ENCODE assay signal across 24 mouse cellular contexts in genomic region chr4:133527788-133528187, GRCm38 (mm10). TPM values are rescaled to one million over a fixed set of nuclear protein-coding genes. Genes with fewer than 3 reads are reported as not detected.
"Had no signal": no experiment of that assay in that cellular context is flagged by ENCODE, and none has a peak within 500 bp of the region (broad histone marks: within the 10 kb centered on the region; RNA-seq: fewer than 3 reads in every experiment).

No protein-coding gene starts in this region.

- H3K4me2 ChIP-seq: kidney, embryonic 15.5 days; limb, embryonic 13.5 days; liver, embryonic 12.5 days; liver, embryonic 15.5 days; lung, embryonic 15.5 days; midbrain, embryonic 12.5 days had no signal

- H3K27ac ChIP-seq: kidney, embryonic 15.5 days; layer of hippocampus, adult 2 months; limb, embryonic 10.5 days; limb, embryonic 13.5 days; liver, embryonic 12.5 days; liver, embryonic 15.5 days; lung, embryonic 15.5 days; midbrain, embryonic 12.5 days had no signal

- H3K9ac ChIP-seq: kidney, embryonic 15.5 days; limb, embryonic 13.5 days; liver, embryonic 12.5 days; liver, embryonic 15.5 days; lung, embryonic 15.5 days; midbrain, embryonic 12.5 days had no signal

- H3K4me1 ChIP-seq: kidney, embryonic 15.5 days; limb, embryonic 13.5 days; lung, embryonic 15.5 days; megakaryocyte, embryonic 14.5 days; midbrain, embryonic 12.5 days had no signal

- DNase-seq: kidney, adult 11 months; kidney, adult 8-10 months; kidney, postnatal 25 days; liver; lung, adult 18-20 months; lung, postnatal 10 days; lung, postnatal 36 days; thymus, adult 2 months; thymus, postnatal 14 days; thymus, postnatal 4 days had no signal

- H3K9me3 ChIP-seq: kidney, embryonic 15.5 days; limb, embryonic 10.5 days; liver, embryonic 12.5 days; liver, embryonic 15.5 days; lung, embryonic 15.5 days; midbrain, embryonic 12.5 days had no signal

- ATAC-seq: liver, embryonic 12.5 days had no signal

- H3K27me3 ChIP-seq: kidney, embryonic 15.5 days; limb, embryonic 13.5 days; lung, embryonic 15.5 days had no signal

- H3K4me3 ChIP-seq: kidney, embryonic 15.5 days; layer of hippocampus, adult 2 months; limb, embryonic 10.5 days; limb, embryonic 13.5 days; liver, embryonic 12.5 days; liver, embryonic 15.5 days; lung, embryonic 15.5 days; megakaryocyte, embryonic 14.5 days; midbrain, embryonic 12.5 days had no signal

RNA-seq across cellular contexts. Expression of gene Kdf1, which starts 9.0 kb away (rescaled TPM):
- total RNA-seq: left cerebral cortex, postnatal 25 days had no signal

RNA-seq across cellular contexts. Expression of gene Nr0b2, which starts 25.4 kb away (rescaled TPM):
- total RNA-seq: layer of hippocampus, adult 2 months; layer of hippocampus, postnatal 10 days; left cerebral cortex, postnatal 25 days; midbrain, postnatal 0 days had no signal
- polyA plus RNA-seq: midbrain, embryonic 12.5 days; midbrain, postnatal 0 days; neural tube, embryonic 11.5 days; neural tube, embryonic 14.5 days had no signal
